Mouse (Mus musculus): ENCODE measurements around the gene Gsto2.

GRCm38 (mm10) chr19:47913344-47913743 lies 48.0 kb downstream of the Gsto2 start:
- TF ChIP-seq CTCF (IDR thresholded peaks at IDR 0.05; ENCODE audit: extremely low read depth, insufficient read length, insufficient replicate concordance, low read depth, low read length) = no peak
- TF ChIP-seq POLR2A (IDR thresholded peaks at IDR 0.05; ENCODE audit: low read depth, low read length) = no peak
